Comparison of ENCODE assay signal across 40 mouse cellular contexts in the genomic region with DNA sequence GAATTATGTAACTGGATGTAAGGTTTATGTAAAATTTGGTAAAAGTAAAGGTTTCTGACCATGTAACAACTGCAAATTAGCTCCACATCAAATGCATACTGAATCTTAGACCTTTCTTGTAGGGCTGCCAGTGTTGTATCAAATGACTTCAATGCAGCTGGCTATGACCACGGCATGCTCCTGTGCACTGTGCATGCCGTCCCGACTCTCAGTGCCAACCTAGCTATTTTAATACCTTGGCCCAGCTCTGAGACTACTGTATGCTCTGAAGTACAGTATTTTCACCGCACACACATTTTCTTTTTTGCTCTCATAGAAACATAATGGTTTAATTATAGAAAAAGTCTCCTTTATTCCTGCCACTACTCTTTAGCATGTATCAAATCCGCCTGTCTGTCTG. TPM values are rescaled to one million over a fixed set of nuclear protein-coding genes. Genes with fewer than 3 reads are reported as not detected.
A peak's percentile ranks its signal among the peaks of the same experiment; 100 is the strongest.
DNase-seq lines count a peak whose midpoint lies in the region; ATAC-seq and TF ChIP-seq lines count a peak whose summit lies in the region.
"Had no signal": no experiment of that assay in that cellular context is flagged by ENCODE, and none has a peak within 500 bp of the region (broad histone marks: within the 10 kb centered on the region; RNA-seq: fewer than 3 reads in every experiment).

No protein-coding gene starts in this region.

- no peak overlapping the region for H3K4me3 ChIP-seq in embryonic facial prominence, embryonic 14.5 days (ENCODE audit: low read depth, low read length)
- no peak overlapping the region for H3K4me3 ChIP-seq in embryonic facial prominence, embryonic 10.5 days
- no peak overlapping the region for H3K4me3 ChIP-seq in gastrocnemius, adult 2 months
- H3K4me3 ChIP-seq in heart, embryonic 11.5 days (ENCODE audit: low read depth, low read length): no peak overlapping the region
- H3K4me3 ChIP-seq in hindbrain, embryonic 10.5 days: no peak overlapping the region
- H3K4me3 ChIP-seq: forebrain, embryonic 10.5 days; heart, embryonic 15.5 days; limb, embryonic 10.5 days; limb, embryonic 15.5 days; liver, embryonic 13.5 days; megakaryocyte, embryonic 14.5 days; midbrain, embryonic 12.5 days; myocyte; neural tube, embryonic 12.5 days had no signal

- H3K4me2 ChIP-seq in embryonic facial prominence, embryonic 14.5 days (ENCODE audit: low read depth, low read length): no peak overlapping the region
- H3K4me2 ChIP-seq in heart, embryonic 11.5 days: no peak overlapping the region
- H3K4me2 ChIP-seq: heart, embryonic 15.5 days; hindbrain, embryonic 14.5 days; limb, embryonic 15.5 days; liver, embryonic 13.5 days; midbrain, embryonic 12.5 days; neural tube, embryonic 12.5 days had no signal

- DNase-seq in embryonic facial prominence, embryonic 14.5 days (ENCODE audit: low spot score): peak; percentile 31
- no peak for DNase-seq in embryonic facial prominence, embryonic 10.5 days (ENCODE audit: low spot score)
- DNase-seq in gastrocnemius, adult 2 months: peak; percentile 49
- DNase-seq in gastrocnemius, postnatal 10 days: no peak
- DNase-seq in heart, adult 8-10 months (ENCODE audit: low spot score): peak; percentile 28
- DNase-seq in skeletal muscle tissue, adult 2 months (ENCODE audit: low read depth, low spot score): peak; percentile 53
- no peak for DNase-seq in hindbrain, embryonic 10.5 days (ENCODE audit: low spot score)
- DNase-seq: adrenal gland, adult 2 months; adrenal gland, postnatal 36 days; cerebellum, adult 8-10 months; cerebellum, postnatal 25 days; gastrocnemius, postnatal 36 days; kidney, postnatal 14 days; layer of hippocampus, adult 9-11 months; liver, embryonic 13.5 days; lung, adult 18-20 months; lung, postnatal 4 days; right cerebral cortex, adult 18-20 months; right cerebral cortex, postnatal 4 days; thymus, adult 2 months; thymus, postnatal 36 days had no signal

- H3K9me3 ChIP-seq in embryonic facial prominence, embryonic 14.5 days (ENCODE audit: control insufficient read depth, low read length): no peaks in the 10 kb centered on the region
- no peaks in the 10 kb centered on the region for H3K9me3 ChIP-seq in embryonic facial prominence, embryonic 10.5 days
- no peaks in the 10 kb centered on the region for H3K9me3 ChIP-seq in heart, embryonic 11.5 days (replicated peaks; ENCODE audit: control insufficient read depth, low read length)
- no peaks in the 10 kb centered on the region for H3K9me3 ChIP-seq in hindbrain, embryonic 10.5 days
- H3K9me3 ChIP-seq: forebrain, embryonic 10.5 days; heart, embryonic 15.5 days; limb, embryonic 10.5 days; limb, embryonic 15.5 days; liver, embryonic 13.5 days; midbrain, embryonic 12.5 days; neural tube, embryonic 12.5 days had no signal

- H3K27me3 ChIP-seq in embryonic facial prominence, embryonic 14.5 days (replicated peaks; ENCODE audit: control insufficient read depth, insufficient read depth, low read length): no peaks in the 10 kb centered on the region
- H3K27me3 ChIP-seq in embryonic facial prominence, embryonic 10.5 days (replicated peaks; ENCODE audit: low read depth, poor library complexity, severe bottlenecking): no peaks in the 10 kb centered on the region
- no peaks in the 10 kb centered on the region for H3K27me3 ChIP-seq in heart, embryonic 11.5 days (ENCODE audit: control insufficient read depth, insufficient read depth, low read length)
- H3K27me3 ChIP-seq in hindbrain, embryonic 10.5 days (ENCODE audit: insufficient read depth, poor library complexity, severe bottlenecking): no peaks in the 10 kb centered on the region
- H3K27me3 ChIP-seq: CH12.LX; heart, embryonic 15.5 days; limb, embryonic 15.5 days; liver, embryonic 13.5 days; megakaryocyte, embryonic 14.5 days; midbrain, embryonic 12.5 days; neural tube, embryonic 12.5 days had no signal

- WGBS in embryonic facial prominence, embryonic 14.5 days: 52% methylated on average over 5 of the region's 5 CpGs
- 91% methylated on average over 5 of the region's 5 CpGs for WGBS in embryonic facial prominence, embryonic 10.5 days
- 84% methylated on average over 5 of the region's 5 CpGs for WGBS in heart, embryonic 11.5 days (ENCODE audit: insufficient replicate concordance)
- 90% methylated on average over 5 of the region's 5 CpGs for WGBS in hindbrain, embryonic 10.5 days

- H3K4me1 ChIP-seq in embryonic facial prominence, embryonic 14.5 days (ENCODE audit: control insufficient read depth, insufficient read depth, low read length): peaks cover 5% of the 10 kb centered on the region; the same call in 1 of the 2 replicates
- H3K4me1 ChIP-seq in embryonic facial prominence, embryonic 10.5 days: no peaks in the 10 kb centered on the region
- no peaks in the 10 kb centered on the region for H3K4me1 ChIP-seq in heart, embryonic 11.5 days (ENCODE audit: control insufficient read depth, insufficient read depth, low read length)
- 0 out of 2 replicates have a peak, but pooled peaks cover 6% of the 10 kb centered on the region for H3K4me1 ChIP-seq in hindbrain, embryonic 10.5 days (replicated peaks)
- H3K4me1 ChIP-seq: forebrain, embryonic 10.5 days; limb, embryonic 15.5 days; midbrain, embryonic 12.5 days; neural tube, embryonic 12.5 days had no signal

- no peak for ATAC-seq in embryonic facial prominence, embryonic 14.5 days (ENCODE audit: low read depth)
- no peak for ATAC-seq in heart, embryonic 11.5 days (replicated peaks; ENCODE audit: insufficient number of reproducible peaks, low FRiP score, low TSS enrichment)
- ATAC-seq: activated CD4-positive, CD25-positive, alpha-beta regulatory T cell, adult 4 months; intestine, postnatal 0 days; lung, postnatal 0 days had no signal

- no peak overlapping the region for H3K9ac ChIP-seq in embryonic facial prominence, embryonic 14.5 days (ENCODE audit: low read depth, low read length)
- H3K9ac ChIP-seq in heart, embryonic 11.5 days (ENCODE audit: low read depth, low read length): no peak overlapping the region
- H3K9ac ChIP-seq: heart, embryonic 15.5 days; hindbrain, embryonic 14.5 days; limb, embryonic 15.5 days; liver, embryonic 13.5 days; midbrain, embryonic 12.5 days; neural tube, embryonic 12.5 days had no signal

- H3K36me3 ChIP-seq in embryonic facial prominence, embryonic 14.5 days (ENCODE audit: control insufficient read depth, insufficient read depth, low read length): no peaks in the 10 kb centered on the region
- no peaks in the 10 kb centered on the region for H3K36me3 ChIP-seq in embryonic facial prominence, embryonic 10.5 days (replicated peaks)
- no peaks in the 10 kb centered on the region for H3K36me3 ChIP-seq in heart, embryonic 11.5 days (ENCODE audit: control insufficient read depth, insufficient read depth, low read length)
- no peaks in the 10 kb centered on the region for H3K36me3 ChIP-seq in hindbrain, embryonic 10.5 days
- H3K36me3 ChIP-seq: forebrain, embryonic 10.5 days; heart, embryonic 15.5 days; limb, embryonic 10.5 days; limb, embryonic 15.5 days; liver, embryonic 13.5 days; midbrain, embryonic 12.5 days; neural tube, embryonic 12.5 days had no signal

- intact Hi-C loops in gastrocnemius, adult 2 months (cut with DNase I): no loop called here

- TF ChIP-seq CTCF in gastrocnemius, adult 2 months (IDR thresholded peaks at IDR 0.05): no peak

- no peak overlapping the region for H3K27ac ChIP-seq in embryonic facial prominence, embryonic 14.5 days (replicated peaks; ENCODE audit: low read depth, low read length)
- H3K27ac ChIP-seq in embryonic facial prominence, embryonic 10.5 days (replicated peaks): no peak overlapping the region
- no peak overlapping the region for H3K27ac ChIP-seq in gastrocnemius, adult 2 months
- H3K27ac ChIP-seq in heart, embryonic 11.5 days (ENCODE audit: low read depth, low read length): no peak overlapping the region
- H3K27ac ChIP-seq in hindbrain, embryonic 10.5 days: no peak overlapping the region
- H3K27ac ChIP-seq: forebrain, embryonic 10.5 days; heart, embryonic 15.5 days; hindbrain, embryonic 14.5 days; limb, embryonic 10.5 days; limb, embryonic 15.5 days; liver, embryonic 13.5 days; midbrain, embryonic 12.5 days; neural tube, embryonic 12.5 days had no signal

RNA-seq across cellular contexts. Expression of gene Anapc15-ps, which starts 31.9 kb away (rescaled TPM):
- polyA plus RNA-seq in embryonic facial prominence, embryonic 14.5 days (2014; fragmentation: Nextera tagmentation; extraction: Ambion mirVana): not detected in 2 replicates
- polyA plus RNA-seq in embryonic facial prominence, embryonic 10.5 days (2016; fragmentation: Nextera tagmentation; extraction: Ambion mirVana): not detected in 2 replicates
- not detected for total RNA-seq in gastrocnemius, adult 2 months (2021)
- total RNA-seq in gastrocnemius, postnatal 10 days (2021): not detected
- not detected for total RNA-seq in heart, adult 8-10 months (2022)
- not detected in 2 replicates for polyA plus RNA-seq in heart, embryonic 11.5 days (2014; fragmentation: Nextera tagmentation; extraction: Ambion mirVana)
- not detected in 2 replicates for polyA plus RNA-seq in hindbrain, embryonic 10.5 days (2016; fragmentation: Nextera tagmentation; extraction: Ambion mirVana)
- total RNA-seq: adrenal gland, adult 2 months; adrenal gland, postnatal 36 days; ES-E14; gastrocnemius, postnatal 36 days; left cerebral cortex, postnatal 10 days; midbrain, postnatal 0 days had no signal
- polyA plus RNA-seq: activated CD4-positive, CD25-positive, alpha-beta regulatory T cell, adult 4 months; adrenal gland, adult 2 months; embryonic facial prominence, embryonic 11.5 days; forebrain, embryonic 10.5 days; heart, embryonic 15.5 days; hindbrain, embryonic 14.5 days; intestine, postnatal 0 days; kidney, embryonic 14.5 days; limb, embryonic 10.5 days; limb, embryonic 15.5 days; liver, embryonic 13.5 days; lung, postnatal 0 days; midbrain, embryonic 12.5 days; midbrain, postnatal 0 days; neural tube, embryonic 12.5 days; thymus, adult 2 months had no signal

Comparison
In these comparisons a context has a peak if more than half of its experiments do, and no peak if none do; other contexts are left out.
1. DNase-seq: peak in embryonic facial prominence, embryonic 14.5 days (single experiment), gastrocnemius, adult 2 months (single experiment), heart, adult 8-10 months (single experiment) and skeletal muscle tissue, adult 2 months (single experiment); none in embryonic facial prominence, embryonic 10.5 days (single experiment), gastrocnemius, postnatal 10 days (single experiment) and hindbrain, embryonic 10.5 days (single experiment).